Mouse (Mus musculus): ENCODE data around the gene Ensa. TPM values are rescaled to one million over a fixed set of nuclear protein-coding genes. Genes with fewer than 3 reads are reported as not detected.

The Ensa gene
- polyA plus RNA-seq (2012; ENCODE audit: low replicate concordance) = 33.7 and 38.0 TPM in 2 replicates

DNA sequence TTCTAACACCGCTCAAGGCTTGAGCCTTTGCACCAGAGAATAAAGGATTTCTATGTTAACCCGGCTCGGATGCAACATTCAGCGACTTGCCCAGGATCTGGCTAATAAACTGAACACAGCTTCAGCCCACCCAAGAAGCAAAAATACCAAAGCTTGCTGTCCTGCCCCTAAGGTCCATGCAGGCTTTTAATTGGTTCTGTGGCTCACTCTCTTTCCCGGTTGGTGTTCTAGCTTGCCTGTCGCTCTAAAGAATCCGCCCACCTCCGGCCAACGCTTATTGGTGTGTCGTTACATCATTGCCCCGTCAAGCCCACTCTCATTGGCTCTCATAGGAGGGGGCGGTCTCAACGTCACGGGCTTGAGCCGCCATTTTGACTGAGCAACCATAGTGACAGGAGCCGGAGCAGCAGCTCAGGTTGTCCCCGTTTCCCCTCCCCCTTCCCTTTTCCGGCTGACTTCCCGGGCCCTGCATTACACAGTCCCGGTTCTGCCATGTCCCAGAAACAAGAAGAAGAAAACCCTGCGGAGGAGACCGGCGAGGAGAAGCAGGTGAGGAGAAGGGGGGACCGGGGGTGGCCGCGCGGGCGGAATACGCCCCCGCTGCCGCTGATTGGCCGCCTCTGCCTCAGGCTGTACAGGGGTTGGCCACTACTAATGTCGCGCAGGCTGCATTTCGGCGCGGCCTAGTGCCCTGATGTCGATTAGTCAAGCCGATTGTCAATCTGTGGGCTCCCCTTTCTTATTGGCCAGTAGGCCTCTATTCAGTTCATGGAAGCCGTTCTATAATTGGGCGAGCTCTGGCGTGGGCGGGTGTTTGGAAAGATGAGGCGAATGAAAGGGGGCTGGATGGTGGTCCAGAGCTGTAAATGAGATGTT, at the start of gene Ensa:
Gene Ensa (plus strand): TSS at position 366 of the 876 bp plus-strand sequence.

GRCm38 (mm10) chr3:95588604-95589086, 36.1 kb upstream of the Ensa start, which contains the start of gene Golph3l:
Gene Golph3l, plus strand, starts transcription at chr3:95588934.

DNA sequence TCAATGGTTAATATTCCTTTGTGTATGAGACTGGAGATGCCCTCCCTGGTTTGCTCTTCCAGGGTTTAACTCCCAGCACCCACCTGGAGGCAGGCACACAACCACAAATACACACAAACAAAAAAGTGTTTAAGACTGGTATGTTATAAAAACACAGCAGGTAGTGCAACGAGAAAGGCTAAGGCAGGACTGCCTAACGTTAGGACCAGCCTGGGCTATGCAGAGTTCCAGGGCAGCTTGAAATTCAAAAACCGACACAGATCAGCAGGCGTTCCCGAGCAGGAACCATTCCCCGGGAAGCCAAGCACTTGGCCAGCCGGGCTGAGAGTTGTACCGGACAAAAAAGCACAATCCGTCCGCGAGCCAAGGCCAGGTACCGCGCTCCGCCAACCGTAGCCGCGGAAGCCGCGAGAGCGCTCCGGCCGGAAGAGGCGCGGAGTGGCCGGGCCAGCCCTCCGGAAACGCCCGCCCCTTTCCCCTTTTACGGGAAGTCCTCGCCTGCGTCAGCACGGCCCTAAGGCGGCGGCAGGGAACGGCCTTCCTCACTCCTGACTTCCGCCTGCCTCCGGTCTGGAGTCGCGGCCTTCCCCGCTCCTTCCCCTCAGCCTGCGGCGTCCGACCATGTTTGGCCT, 33.6 kb downstream of the Ensa start, which contains the start of gene Mcl1:
Gene Mcl1 (plus strand): TSS at position 553 of the 632 bp plus-strand sequence.

Other genes with a start within 250 kb of the Ensa start
- not detected in 2 replicates for gene 4930558C23Rik, start 222.2 kb upstream of the Ensa start, polyA plus RNA-seq (2012; ENCODE audit: low replicate concordance)
- 32.9 and 52.8 TPM in 2 replicates for gene Arnt, start 190.6 kb upstream of the Ensa start, polyA plus RNA-seq (2012; ENCODE audit: low replicate concordance)
- 0.08 TPM in 1 of 2 replicates, not detected in the other for gene Ctsk, start 125.7 kb upstream of the Ensa start, polyA plus RNA-seq (2012; ENCODE audit: low replicate concordance)
- 19.9 and 33.2 TPM in 2 replicates for gene Ctss, start 98.2 kb upstream of the Ensa start, polyA plus RNA-seq (2012; ENCODE audit: low replicate concordance)
- gene Hormad1, start 65.3 kb upstream of the Ensa start, polyA plus RNA-seq (2012; ENCODE audit: low replicate concordance) = not detected in 2 replicates
- gene Golph3l, start 36.1 kb upstream of the Ensa start, polyA plus RNA-seq (2012; ENCODE audit: low replicate concordance) = 2.8 and 2.9 TPM in 2 replicates
- gene Mcl1, start 33.8 kb downstream of the Ensa start, polyA plus RNA-seq (2012; ENCODE audit: low replicate concordance) = 463 and 1,409 TPM in 2 replicates
- 5.4 and 10.2 TPM in 2 replicates for gene Adamtsl4, start 62.9 kb downstream of the Ensa start, polyA plus RNA-seq (2012; ENCODE audit: low replicate concordance)
- 26.6 and 28.3 TPM in 2 replicates for gene Ecm1, start 114.6 kb downstream of the Ensa start, polyA plus RNA-seq (2012; ENCODE audit: low replicate concordance)
- gene Tars2, start 135.2 kb downstream of the Ensa start, polyA plus RNA-seq (2012; ENCODE audit: low replicate concordance) = 5.9 and 30.1 TPM in 2 replicates
- 12.1 and 12.8 TPM in 2 replicates for gene Rprd2, start 193.9 kb downstream of the Ensa start, polyA plus RNA-seq (2012; ENCODE audit: low replicate concordance)
- 5.2 and 7.3 TPM in 2 replicates for gene Prpf3, start 230.9 kb downstream of the Ensa start, polyA plus RNA-seq (2012; ENCODE audit: low replicate concordance)
- gene Mrps21, start 246.5 kb downstream of the Ensa start, polyA plus RNA-seq (2012; ENCODE audit: low replicate concordance) = 12.2 and 207 TPM in 2 replicates

Measured in hematopoietic multipotent progenitor cell, adult 10-12 weeks (in vitro differentiated cells).